Mouse (Mus musculus) left cerebral cortex, postnatal 36 days (tissue): ENCODE data around the gene Slc25a13. TPM values are rescaled to one million over a fixed set of nuclear protein-coding genes. Genes with fewer than 3 reads are reported as not detected.
"Not testable (repeated sequence)": the region's sequence is repeated elsewhere in the genome, so short reads cannot be mapped to it uniquely, and the experiment has no call there.

Experiments used
- DNase-seq, 2 experiments: peaks; one replicate each; pipeline ENCODE4 v3.0.0; 2021 to 2022; ENCODE audit warnings: low spot score in 2 of 2, mixed read lengths in 1 of 2
- intact Hi-C: fragments of 180-260 bp; cut with DNase I; formaldehyde crosslinking; loops from one replicate; pipeline ENCODE4 v1.15.1; 2025
- total RNA-seq, 2 experiments: library from RNA; stranded (reverse); gene quantifications; 2 replicates each; pipeline ENCODE4 v1.2.3; 2021

Gene Slc25a13
- total RNA-seq, 2 experiments from 2014 or later = 2.1 to 2.3 TPM

DNA sequence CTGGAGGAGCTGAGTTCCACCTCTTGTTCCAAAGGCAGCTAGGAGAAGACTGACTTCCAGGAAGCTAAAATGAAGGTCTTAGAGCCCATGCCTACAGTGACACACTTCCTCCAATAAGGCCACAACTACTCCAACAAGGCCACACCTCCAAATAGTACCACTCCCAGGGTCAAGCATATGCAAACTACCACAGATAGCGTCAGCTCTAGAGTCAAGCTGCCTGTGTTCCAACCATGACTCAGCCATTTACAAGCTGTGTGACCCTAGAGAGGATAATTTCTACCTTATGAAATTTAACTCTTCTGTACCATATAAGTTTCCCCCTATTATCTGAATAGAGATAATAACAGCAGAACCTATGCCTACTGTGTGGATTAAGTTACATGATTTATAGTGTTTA is 9.6 kb downstream of the Slc25a13 start:
- intact Hi-C loops = no loop called here
- DNase-seq = no peak

DNA sequence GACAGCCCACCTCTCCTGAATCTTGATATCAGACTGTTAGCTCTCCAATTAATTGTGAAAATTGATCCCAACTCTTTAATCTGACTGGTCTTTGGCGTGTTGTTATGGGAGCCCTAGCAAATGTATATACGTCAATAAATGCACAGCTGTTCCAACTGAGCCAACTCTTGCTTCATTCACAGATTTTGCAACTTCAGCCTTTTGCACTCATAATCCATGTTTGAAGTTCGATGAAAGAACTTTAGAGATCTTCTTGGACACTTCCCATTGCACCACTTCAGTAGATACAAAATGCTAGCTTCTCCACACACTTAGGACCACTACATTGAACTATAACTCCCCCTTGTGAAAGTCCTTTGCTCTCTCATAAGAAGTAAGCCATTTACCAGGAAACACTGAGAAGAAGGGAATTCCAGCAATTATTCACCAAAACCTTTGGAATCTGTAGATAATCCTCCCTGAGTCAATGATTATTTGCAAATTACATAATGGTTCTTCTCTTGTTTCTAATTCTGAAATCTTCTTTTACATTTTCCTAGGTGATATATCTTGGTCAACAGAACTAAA is 11.3 kb downstream of the Slc25a13 start:
- no peak for DNase-seq
- intact Hi-C loops = no loop called here

DNA sequence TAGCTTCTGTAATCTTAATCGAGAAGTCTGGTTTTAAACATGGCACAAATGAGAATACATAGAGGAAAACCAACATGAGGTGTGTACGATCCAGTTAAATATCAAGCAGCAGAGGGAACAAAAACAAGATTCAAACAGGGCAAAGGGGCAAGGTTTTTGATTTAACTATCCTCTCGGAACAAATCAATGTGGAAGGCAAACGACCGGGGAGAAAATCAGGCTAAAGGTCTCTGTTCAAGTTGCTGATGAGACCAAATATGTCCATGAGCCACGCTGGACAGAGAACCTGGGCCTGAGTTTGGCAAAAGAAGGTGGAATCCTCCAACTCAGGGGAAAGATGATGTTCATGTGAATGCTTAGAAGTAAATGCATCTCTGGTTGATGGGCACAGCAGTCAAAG is 14.5 kb downstream of the Slc25a13 start:
- intact Hi-C loops = no loop called here
- no peak for DNase-seq

DNA sequence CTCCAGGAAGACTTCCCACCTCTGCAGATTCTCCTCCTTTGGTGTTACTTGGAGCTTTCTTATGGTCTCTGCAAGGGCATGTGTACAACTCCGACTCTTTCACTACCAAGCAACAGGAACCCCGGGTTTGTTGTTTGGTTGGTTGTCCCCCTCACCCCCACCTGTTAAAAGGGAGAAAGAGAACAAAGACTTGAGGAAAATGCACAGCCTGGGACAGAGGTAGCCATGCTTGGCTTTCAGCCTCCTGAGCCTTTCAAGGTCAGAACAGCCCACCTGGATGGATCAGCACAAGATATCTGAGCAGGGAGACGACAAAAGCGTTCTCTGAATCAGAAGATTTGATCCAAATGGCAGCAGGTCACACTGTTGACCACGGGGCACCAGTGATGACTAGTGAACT is 15.0 kb downstream of the Slc25a13 start:
- DNase-seq = no peak
- intact Hi-C loops = no loop called here

DNA sequence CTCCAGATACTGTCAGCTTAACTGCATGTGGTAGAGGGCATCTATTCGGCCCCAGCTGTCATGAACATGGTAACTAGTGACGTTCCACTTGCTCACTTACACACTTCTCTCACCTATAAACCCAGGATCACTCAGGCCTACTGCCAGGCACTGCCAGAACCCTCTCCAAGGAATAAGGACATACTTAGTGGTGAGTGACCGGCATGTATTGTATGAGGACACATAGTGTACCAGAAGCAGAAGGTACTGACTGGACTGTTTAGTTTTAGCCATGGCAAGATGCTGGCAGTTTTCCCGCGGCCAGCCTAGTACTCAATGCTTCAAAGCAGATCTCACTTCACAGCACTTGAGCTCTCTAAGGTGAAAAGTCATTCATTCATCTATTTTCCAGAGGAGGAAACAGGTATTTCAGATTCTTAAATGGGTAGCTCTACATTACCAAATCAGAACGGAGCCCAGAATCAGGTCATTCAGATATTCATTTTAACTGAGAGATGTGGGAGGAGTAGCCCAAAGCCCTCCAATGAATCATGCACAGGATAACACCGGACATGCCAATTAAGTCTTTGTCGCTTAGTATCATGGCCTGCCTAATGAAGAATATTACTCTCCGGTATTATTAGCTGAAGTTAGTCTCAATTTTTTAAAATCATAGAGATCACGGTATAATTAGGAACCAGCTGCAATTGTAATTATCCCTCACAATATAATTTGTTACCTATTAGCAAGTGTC is 17.7 kb downstream of the Slc25a13 start:
- intact Hi-C loops = no loop called here
- DNase-seq = no peak

DNA sequence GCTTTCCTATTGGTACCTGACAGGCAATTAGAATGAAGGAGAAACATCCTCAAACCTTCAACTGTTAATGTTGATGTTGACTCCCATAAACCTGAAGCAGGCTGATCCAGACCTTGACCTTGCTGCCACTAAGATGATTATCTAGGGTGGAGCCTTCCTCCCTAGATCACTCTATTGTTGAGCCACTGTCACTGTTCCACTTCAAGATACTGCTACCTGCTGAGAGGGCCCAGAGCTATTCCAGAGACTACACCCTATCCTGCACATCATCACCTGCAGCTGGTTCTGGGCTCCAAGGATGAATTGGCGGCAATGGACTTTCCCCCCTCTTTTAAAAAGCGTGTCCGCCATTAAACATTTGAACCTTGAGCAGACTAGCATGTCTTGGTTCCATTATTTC is 18.9 kb downstream of the Slc25a13 start:
- intact Hi-C loops, DNase-seq: not testable (repeated sequence)

DNA sequence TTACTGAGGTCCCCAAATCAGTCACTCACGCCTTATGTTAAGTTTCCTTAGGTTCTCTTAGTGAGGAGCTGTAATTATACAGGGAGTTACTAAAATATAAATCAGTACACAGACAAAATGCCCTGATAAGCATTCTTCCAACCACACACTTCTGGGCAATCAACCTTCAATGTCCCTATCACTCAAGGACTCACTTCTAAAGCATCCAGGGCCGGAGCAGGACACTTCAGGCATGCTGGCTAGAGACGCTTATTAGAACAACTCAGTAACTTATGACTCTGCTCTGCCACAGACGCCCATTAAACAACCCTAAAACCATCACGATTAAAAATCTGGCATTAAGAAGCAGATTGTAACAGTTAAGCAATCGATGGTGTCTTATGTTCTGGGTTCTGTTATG is 19.6 kb downstream of the Slc25a13 start:
- intact Hi-C loops = no loop called here
- no peak for DNase-seq

DNA sequence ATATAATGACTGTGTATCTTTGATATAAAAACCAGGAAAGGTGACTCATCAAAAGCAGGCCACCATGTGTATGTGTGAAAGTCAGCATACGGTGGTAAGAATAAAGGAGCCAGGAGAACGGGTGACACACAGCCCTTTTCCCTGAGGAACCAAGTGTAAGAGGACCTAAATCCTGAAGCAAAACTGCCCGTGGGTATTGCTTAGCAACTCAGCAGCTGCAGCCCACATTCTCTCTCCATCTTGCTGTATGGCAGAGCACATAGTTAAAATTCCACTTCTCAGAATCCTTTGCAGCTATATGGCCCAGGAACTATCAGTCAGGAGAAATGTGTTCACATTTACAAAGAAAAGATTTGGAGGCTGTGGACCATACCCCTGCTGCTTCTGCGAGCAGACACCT is 20.4 kb downstream of the Slc25a13 start:
- intact Hi-C loops = no loop called here
- peak in 1 of 2 experiments; percentile 20 for DNase-seq

DNA sequence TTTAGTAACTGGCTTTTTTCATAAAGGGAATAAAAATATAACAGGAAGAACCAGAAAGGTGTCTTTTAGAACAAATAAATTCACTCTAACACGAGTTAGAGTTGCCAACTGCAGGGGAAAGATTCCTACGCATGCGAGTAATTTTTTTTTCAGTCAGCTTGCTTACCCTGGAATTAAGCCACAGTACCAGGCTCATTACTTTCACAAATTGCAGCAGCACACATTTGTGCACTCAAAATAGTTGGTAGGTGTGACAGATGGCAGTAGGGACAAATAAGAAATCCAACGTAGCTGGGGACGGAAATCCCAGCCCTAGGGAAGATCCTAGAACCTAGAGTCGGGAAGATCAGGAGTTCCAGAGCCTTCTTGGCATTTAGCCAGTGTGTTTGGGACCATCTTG is 22.1 kb downstream of the Slc25a13 start:
- DNase-seq = peak; percentile 35 to 43
- intact Hi-C loops = no loop called here

DNA sequence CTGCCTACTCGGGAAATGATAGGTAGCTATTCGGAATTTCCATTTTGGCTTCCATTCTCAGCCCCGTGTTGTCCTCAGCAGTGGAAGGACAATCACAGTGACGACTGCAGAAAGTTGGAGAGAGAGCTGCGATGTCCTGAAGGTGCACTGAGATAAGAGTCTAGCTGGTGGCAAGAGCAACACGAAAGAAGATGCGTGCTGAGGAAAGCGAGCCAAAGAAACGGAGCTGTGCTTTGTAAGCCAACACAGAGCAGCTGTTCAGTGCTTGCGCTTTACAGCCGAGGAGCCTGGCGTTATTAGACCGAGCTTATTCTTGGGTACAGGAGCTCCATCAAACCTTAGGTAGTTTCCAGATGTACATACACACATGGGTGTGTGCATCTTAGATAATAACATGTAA is 23.1 kb downstream of the Slc25a13 start:
- intact Hi-C loops = no loop called here

DNA sequence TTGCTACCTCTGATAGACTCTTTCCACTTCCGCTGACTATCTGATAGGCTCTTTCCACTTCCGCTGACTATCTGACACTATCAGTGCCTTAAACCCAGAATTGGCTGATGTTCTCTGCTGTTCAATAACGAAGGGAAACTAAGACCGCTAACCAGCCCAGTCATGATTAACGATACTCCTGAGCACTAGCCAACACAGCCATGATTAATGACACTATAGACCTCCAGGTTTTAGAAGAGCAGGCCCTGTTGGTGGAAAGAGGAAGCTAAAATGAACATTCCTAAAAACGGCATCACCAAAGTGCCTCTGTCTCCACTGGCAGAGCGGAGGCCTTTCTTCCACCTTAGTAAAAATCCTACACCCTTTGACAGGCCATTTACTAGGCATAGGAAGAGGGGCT is 24.6 kb downstream of the Slc25a13 start:
- DNase-seq = no peak
- intact Hi-C loops = no loop called here

More for the DNA sequence above, 23.1 kb downstream of the Slc25a13 start:
- no peak for DNase-seq

DNA sequence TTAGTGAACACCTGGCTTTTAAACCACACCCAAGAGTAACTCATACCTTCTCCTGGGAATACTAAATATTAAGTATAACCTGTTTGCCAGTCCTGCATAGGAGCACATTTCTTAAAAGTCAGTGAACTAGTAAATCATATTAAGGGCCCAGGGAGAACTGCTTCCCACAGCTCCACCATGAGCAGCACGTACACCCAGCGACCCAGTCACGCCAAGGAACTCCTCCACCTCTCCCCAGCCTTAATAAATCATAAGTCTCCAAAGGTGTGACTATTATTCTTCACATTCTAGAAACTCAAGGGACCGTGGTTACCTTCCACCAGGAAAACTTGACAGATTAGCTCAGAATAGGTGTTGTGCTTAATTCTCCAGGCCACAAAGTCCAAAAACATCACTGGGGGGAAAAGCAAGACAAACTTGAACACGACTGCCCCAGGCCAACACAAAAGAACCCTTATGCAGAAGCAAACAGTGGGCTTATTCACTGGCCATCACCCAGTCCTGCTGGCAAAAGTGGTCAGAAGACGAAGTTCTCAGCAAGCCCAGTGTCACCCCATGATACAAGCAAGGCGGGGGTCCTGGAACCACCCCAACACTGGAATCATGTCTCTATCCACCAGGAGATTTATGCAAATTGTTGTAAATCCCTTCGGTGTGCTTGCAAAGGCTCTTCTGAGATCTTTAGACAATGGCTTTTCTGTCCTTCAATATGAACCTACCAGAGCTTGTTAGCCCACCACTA is 25.2 kb downstream of the Slc25a13 start:
- intact Hi-C loops = no loop called here
- DNase-seq = no peak

DNA sequence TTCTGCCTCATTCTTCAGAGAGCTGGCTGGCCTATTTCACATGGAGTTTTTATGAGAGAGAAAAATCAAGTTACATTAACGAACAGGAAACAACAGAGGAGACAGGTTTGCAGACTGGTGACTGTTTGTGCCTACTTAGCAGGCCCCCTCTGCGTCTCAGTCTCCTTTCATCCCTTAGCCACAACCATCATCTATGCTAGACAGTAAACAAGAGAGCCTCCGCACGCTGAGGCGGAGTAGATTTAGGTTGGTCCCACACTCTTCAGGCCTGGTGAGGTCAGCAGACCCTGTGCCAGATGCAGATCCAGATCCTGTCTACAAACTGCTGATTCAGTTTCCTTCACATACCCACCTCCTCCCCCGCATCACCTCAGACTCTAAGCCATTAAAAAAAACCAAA is 28.0 kb downstream of the Slc25a13 start:
- intact Hi-C loops = no loop called here
- no peak for DNase-seq

DNA sequence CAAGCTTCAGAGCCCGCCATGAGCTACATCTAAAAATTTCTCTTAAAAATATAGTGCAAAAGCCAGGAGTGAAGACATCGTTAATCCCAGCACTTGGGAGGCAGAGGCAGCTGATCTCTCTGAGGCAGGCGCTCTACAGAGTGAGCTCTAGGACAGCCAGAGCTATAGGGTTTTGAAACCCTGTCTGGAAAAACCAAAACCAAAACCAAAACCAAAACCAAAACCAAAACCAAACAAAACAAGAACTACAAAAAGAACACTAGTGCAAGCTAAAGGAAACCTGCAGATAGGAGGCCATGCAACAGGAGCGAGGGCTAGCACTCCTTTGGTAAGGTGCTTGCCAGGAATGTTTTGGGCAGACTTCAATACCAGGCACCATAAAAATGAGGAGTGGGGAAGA is 30.5 kb downstream of the Slc25a13 start:
- DNase-seq = no peak
- intact Hi-C loops = no loop called here

DNA sequence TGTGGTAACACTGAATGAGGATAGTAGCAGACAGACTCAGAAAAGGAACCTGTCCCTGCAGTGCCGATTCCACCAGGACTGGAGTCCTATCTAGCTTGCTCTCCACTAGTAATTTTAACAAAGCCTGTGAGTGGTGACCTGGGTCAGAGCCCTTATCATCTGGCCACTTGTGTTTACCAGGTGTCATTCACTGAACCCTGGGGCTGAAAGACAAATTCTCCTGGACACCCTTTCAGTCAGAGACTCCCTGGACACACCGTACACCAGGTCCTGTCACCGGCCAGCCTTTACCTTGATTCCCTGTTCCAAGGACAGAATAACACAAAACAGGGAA is 31.3 kb downstream of the Slc25a13 start:
- DNase-seq = no peak
- intact Hi-C loops = no loop called here

DNA sequence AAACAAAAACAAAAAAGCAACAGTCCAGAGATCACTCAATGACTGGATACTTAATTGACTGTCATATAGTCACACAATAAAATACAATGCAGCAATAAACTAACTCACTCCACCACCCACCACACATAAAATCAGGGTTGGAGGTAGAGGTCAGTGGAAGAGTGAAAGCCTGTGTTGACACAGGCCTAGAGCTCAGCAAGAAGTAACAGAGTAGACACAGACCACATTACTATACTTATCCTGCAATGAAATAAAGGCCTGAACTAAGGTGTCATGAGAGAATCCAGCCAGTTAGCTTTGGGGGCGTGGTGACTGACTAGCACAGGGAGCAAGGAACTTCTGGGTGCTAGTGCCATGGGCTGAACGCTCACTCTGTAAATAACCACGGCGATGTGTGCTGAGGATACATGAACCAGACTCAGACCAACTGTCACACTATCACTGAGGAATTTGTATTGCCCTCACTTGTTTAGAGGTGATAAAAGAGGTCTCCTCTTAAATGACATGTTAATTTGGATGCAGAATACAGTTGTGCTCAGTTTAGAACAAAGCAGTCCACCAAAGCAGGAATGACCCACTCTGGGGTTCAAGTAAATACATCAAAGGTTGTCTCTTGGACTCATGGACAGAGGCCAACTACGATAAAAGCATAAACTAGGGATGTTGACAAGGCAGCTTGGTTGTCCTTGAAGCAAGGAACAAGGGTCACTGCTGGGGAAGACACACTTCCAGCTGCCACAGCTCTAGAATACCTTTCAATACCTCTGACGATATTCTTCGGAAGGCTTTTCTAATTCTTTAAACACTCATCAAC is 31.8 kb downstream of the Slc25a13 start:
- intact Hi-C loops = no loop called here
- DNase-seq = no peak

DNA sequence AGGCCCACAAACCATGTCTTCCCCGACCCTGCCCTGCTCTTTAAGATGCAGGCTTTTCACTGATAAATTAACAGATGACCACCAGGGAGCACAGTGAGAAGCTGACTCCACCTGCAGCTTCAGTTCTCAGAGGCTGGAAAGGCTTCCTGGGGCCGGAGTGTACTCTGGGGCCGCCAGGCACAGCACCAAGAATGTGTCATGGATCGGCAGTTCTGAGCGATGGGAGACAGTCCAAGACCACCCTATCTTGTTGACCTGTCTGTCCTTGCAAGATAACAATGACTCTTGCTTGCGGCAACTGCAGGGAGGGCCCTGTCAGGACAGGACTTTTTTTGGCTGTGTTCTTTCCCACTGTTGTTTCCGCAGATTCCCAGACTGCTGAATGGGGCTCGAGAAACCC is 33.4 kb downstream of the Slc25a13 start:
- intact Hi-C loops = no loop called here
- no peak for DNase-seq

DNA sequence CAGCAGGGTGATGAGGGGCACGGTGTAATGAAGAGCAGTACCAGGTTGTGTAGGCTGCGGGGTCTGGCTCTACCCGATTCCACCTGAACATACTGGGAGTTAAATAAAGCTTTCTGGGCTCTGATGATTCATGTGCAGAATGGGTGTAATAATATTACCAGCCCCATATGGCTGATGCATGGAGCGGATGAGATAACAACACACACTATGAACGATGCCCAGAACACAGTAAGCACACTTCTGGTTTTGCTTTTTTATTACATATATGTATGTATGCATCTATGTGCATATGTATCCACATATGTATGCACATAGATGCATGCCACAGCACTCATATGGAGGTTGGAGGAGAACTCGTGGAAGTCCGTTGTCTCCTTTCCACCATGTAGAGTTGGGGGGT is 34.8 kb downstream of the Slc25a13 start:
- intact Hi-C loops = no loop called here
- DNase-seq = no peak

DNA sequence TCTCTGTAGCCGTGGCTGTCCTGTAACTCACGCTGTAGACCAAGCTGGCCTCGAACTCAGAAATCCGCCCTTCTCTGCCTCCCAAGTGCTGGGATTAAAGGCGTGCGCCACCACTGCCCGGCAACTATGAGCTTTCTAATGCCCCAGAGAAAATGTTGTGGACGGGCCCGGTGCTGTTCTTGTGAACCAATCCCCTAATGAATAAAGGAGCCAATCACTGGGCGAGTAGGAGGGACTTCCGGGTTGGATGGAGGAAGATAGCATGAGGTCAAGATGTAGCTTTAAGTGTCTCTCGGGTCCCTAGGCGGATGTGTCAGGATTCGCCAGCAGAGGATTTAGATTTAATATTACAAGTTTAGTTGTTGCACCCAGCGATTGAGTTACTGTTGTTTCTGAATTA is 38.6 kb downstream of the Slc25a13 start:
- intact Hi-C loops, DNase-seq: not testable (repeated sequence)

DNA sequence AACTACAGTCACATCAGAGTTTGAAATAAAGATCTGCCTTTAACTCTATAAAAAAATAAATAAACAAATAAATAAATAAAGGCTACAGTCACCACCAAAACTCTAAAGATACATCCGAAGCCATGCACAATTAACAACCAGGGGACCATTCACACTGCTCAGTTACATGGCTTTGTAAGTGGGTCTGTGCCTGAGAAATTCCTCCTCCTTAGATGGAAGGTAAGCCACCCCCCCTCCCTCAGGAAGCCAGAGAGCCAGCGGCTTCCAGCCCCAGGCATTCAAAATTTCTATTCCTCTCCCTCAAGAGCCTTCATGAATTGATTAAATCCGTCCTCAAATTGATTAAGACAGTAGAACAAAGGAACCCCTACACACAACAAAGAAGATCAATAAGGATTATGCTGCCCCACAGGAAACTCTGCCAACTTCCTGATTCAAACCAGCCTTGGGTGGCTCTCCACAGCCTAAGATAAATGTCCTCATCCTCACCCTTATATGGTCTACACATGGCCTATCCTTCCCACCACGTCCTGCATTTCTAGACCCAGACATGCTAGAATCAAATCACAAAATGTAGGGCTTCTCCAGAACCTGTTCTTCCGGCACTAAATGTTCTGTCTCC is 41.5 kb downstream of the Slc25a13 start:
- DNase-seq = no peak
- intact Hi-C loops = no loop called here
